Mouse (Mus musculus) B cell, adult 67 days (primary cell): ENCODE data around the gene Carmil1. TPM values are rescaled to one million over a fixed set of nuclear protein-coding genes. Genes with fewer than 3 reads are reported as not detected.

Experiments used
- total RNA-seq, 2 experiments: library from RNA; stranded (reverse); gene quantifications; 4 replicates each; pipeline ENCODE4 v1.2.4; 2023

Carmil1 gene
- 10 to 100 TPM; 38.7 to 39.9 TPM for total RNA-seq

GRCm38 (mm10) chr13:24280439-24281431 is at the start of gene Carmil1:
Carmil1 (minus strand) TSS chr13:24280795.

GRCm38 (mm10) chr13:24327201-24327600 is 46.6 kb upstream of the Carmil1 start, which contains the start of gene Cmah:
Cmah (plus strand) TSS chr13:24327404.

DNA sequence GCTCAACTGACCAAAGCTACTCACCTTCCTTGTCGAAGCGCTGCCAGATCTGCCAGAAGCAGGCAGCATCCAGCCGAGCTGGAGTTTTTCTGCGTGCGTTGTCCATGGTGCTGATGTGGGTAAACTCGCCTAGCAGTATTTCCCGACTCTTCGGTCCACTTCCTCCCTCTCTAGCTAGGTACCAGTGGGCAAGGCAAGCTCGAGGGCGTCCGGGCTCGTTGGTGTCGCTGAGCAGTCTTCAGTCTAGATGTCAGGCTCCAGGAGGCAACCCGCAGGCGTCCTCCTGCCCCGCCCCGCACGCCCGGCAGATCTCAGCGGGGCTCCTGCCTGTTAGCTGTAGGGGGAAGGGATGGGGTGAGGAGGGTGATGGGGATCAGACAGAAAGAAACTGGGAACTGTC is 289.7 kb downstream of the Carmil1 start, which contains the start of gene Scgn:
Gene Scgn, minus strand, starts transcription at position 287 of the 400 bp plus-strand sequence.

Other genes with a start within 250 kb of the Carmil1 start
- 100 to 1,000 TPM; 269 to 330 TPM for gene Cmah, start 46.6 kb upstream of the Carmil1 start, total RNA-seq